Mouse (Mus musculus): ENCODE measurements around the gene Rps3. TPM values are rescaled to one million over a fixed set of nuclear protein-coding genes. Genes with fewer than 3 reads are reported as not detected.
A peak's percentile ranks its signal among the peaks of the same experiment; 100 is the strongest.

The Rps3 gene
- polyA plus RNA-seq, 1 experiment from 2014 or later = 687 TPM

DNA sequence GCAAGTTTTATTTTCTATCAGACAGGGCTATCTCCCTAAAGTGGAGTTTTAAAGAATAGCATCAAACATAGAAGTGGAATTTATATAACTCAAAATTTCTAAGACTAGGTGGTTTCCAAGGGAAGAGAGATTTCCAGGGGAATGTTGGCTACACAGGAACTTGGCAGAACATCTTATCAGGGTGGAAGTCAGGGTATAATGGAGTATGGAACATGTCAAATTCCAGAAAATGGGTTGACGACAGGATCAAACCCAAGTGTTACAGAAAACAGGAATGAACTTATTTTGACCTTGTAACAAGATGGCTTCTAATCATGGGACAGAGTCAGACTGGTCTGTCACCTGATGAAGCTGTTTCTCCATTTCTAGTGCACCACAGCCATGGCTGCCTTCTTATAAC, 1.1 kb upstream of the Rps3 start:
- 86% methylated on average over 1 of the region's 1 CpGs for WGBS
- no peaks in the 10 kb centered on the region for H3K27me3 ChIP-seq (ENCODE audit: control insufficient read depth, insufficient read depth, low read length)
- H3K4me3 ChIP-seq (ENCODE audit: low read depth, low read length) = no peak overlapping the region
- no peak overlapping the region for H3K4me2 ChIP-seq (ENCODE audit: low read depth)
- H3K9me3 ChIP-seq (ENCODE audit: control insufficient read depth, low read length) = no peaks in the 10 kb centered on the region
- peaks cover 8% of the 10 kb centered on the region for H3K4me1 ChIP-seq (ENCODE audit: control insufficient read depth, insufficient read depth, low read length)
- no peak overlapping the region for H3K27ac ChIP-seq (ENCODE audit: low read depth, low read length)
- ATAC-seq (ENCODE audit: insufficient read depth, low FRiP score, low TSS enrichment) = no peak
- H3K36me3 ChIP-seq (ENCODE audit: control insufficient read depth, insufficient read depth, low read length) = peaks cover 12% of the 10 kb centered on the region
- DNase-seq (ENCODE audit: low spot score) = no peak
- no peak overlapping the region for H3K9ac ChIP-seq (ENCODE audit: low read length)

GRCm38 (mm10) chr7:99483924-99484319, 384 bp upstream of the Rps3 start:
- WGBS = 47% methylated on average over 8 of the region's 8 CpGs
- Histone ChIP-seq H3K9me3 (ENCODE audit: control insufficient read depth, low read length) (no peaks in the 10 kb centered on the region), H3K27me3 (ENCODE audit: control insufficient read depth, insufficient read depth, low read length) (no peaks in the 10 kb centered on the region), H3K4me1 (ENCODE audit: control insufficient read depth, insufficient read depth, low read length) (peaks cover 8% of the 10 kb centered on the region), H3K4me3 (ENCODE audit: low read depth, low read length) (peak overlapping the region; percentile 72; the same call in 1 of the 2 replicates), H3K4me2 (ENCODE audit: low read depth) (peak overlapping the region; percentile 10), H3K36me3 (ENCODE audit: control insufficient read depth, insufficient read depth, low read length) (peaks cover 16% of the 10 kb centered on the region), H3K27ac (ENCODE audit: low read depth, low read length) (no peak overlapping the region), H3K9ac (ENCODE audit: low read length) (no peak overlapping the region)
- ATAC-seq (ENCODE audit: insufficient read depth, low FRiP score, low TSS enrichment) (peak; percentile 42), DNase-seq (ENCODE audit: low spot score) (no peak)

DNA sequence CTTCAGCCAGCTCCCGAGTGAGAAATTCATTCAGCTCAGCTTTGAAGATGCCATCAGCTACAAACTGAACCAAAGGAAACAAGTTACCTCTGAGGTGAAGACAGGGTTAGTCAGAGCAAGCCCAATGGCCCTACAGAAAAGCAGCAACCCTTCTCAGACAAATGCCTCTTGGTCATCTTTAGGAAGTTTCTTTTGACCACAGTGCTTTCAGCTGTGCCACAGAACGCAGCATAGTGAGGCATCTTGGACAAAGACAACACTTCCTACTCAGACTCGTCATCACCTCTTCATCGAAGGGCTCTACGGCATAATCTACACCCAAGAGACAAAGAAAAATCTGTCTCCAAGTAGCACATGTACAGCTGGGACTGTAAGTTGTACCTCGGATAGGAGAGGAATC, 901 bp downstream of the Rps3 start:
- Histone ChIP-seq H3K4me3 (ENCODE audit: low read depth, low read length) (peak overlapping the region; percentile 72), H3K27ac (ENCODE audit: low read depth, low read length) (0 out of 2 replicates have a peak overlapping the region, but pooled peaks have one; percentile 65), H3K4me2 (ENCODE audit: low read depth) (peak overlapping the region; percentile 71), H3K36me3 (ENCODE audit: control insufficient read depth, insufficient read depth, low read length) (peaks cover 25% of the 10 kb centered on the region), H3K27me3 (ENCODE audit: control insufficient read depth, insufficient read depth, low read length) (no peaks in the 10 kb centered on the region), H3K4me1 (ENCODE audit: control insufficient read depth, insufficient read depth, low read length) (peaks cover 8% of the 10 kb centered on the region), H3K9me3 (ENCODE audit: control insufficient read depth, low read length) (no peaks in the 10 kb centered on the region), H3K9ac (ENCODE audit: low read length) (peak overlapping the region; percentile 93)
- 4% methylated on average over 6 of the region's 6 CpGs for WGBS
- no peak for DNase-seq (ENCODE audit: low spot score)
- no peak for ATAC-seq (ENCODE audit: insufficient read depth, low FRiP score, low TSS enrichment)

GRCm38 (mm10) chr7:99477235-99477634, 6.3 kb downstream of the Rps3 start:
- no peaks in the 10 kb centered on the region for H3K27me3 ChIP-seq (ENCODE audit: control insufficient read depth, insufficient read depth, low read length)
- H3K27ac ChIP-seq (ENCODE audit: low read depth, low read length) = no peak overlapping the region
- no peak overlapping the region for H3K9ac ChIP-seq (ENCODE audit: low read length)
- 88% methylated on average over 5 of the region's 5 CpGs for WGBS
- peaks cover 29% of the 10 kb centered on the region for H3K36me3 ChIP-seq (ENCODE audit: control insufficient read depth, insufficient read depth, low read length)
- ATAC-seq (ENCODE audit: insufficient read depth, low FRiP score, low TSS enrichment) (no peak), DNase-seq (ENCODE audit: low spot score) (no peak)
- H3K9me3 ChIP-seq (ENCODE audit: control insufficient read depth, low read length) = no peaks in the 10 kb centered on the region
- H3K4me3 ChIP-seq (ENCODE audit: low read depth, low read length) = no peak overlapping the region
- peaks cover 9% of the 10 kb centered on the region for H3K4me1 ChIP-seq (ENCODE audit: control insufficient read depth, insufficient read depth, low read length)
- H3K4me2 ChIP-seq (ENCODE audit: low read depth) = no peak overlapping the region

- Histone ChIP-seq H3K36me3 (ENCODE audit: control insufficient read depth, insufficient read depth, low read length) (peaks cover 25% of the 10 kb centered on the region), H3K27ac (ENCODE audit: low read depth, low read length) (no peak overlapping the region), H3K27me3 (ENCODE audit: control insufficient read depth, insufficient read depth, low read length) (no peaks in the 10 kb centered on the region), H3K9me3 (ENCODE audit: control insufficient read depth, low read length) (no peaks in the 10 kb centered on the region), H3K4me3 (ENCODE audit: low read depth, low read length) (no peak overlapping the region), H3K4me1 (ENCODE audit: control insufficient read depth, insufficient read depth, low read length) (peaks cover 3% of the 10 kb centered on the region; the same call in 1 of the 2 replicates), H3K4me2 (ENCODE audit: low read depth) (no peak overlapping the region), H3K9ac (ENCODE audit: low read length) (no peak overlapping the region)
- 43% methylated on average over 3 of the region's 3 CpGs for WGBS
- no peak for ATAC-seq (ENCODE audit: insufficient read depth, low FRiP score, low TSS enrichment)
- no peak for DNase-seq (ENCODE audit: low spot score)
Observed at GRCm38 (mm10) chr7:99476558-99477114, 6.9 kb downstream of the Rps3 start.

DNA sequence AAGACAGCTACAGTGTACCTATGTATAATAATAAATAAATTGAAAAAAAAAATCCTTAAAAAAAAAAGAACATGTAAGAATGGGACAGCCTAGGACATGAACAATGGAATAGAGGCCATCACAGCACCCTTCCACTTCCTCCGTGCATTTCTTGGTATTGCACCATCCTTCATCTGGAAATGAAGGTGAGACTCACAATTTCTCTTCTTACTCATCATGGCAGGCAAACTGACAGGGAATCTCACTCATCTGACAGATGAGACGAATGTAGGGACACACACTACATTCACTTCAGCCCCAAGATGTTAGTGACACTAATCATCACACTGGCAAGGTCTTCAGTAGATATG, 8.0 kb downstream of the Rps3 start:
- WGBS = 88% methylated on average over 2 of the region's 2 CpGs
- ATAC-seq (ENCODE audit: insufficient read depth, low FRiP score, low TSS enrichment) = no peak
- peaks cover 3% of the 10 kb centered on the region; the same call in 1 of the 2 replicates for H3K4me1 ChIP-seq (ENCODE audit: control insufficient read depth, insufficient read depth, low read length)

GRCm38 (mm10) chr7:99474836-99475561, 8.5 kb downstream of the Rps3 start:
- Histone ChIP-seq H3K27me3 (ENCODE audit: control insufficient read depth, insufficient read depth, low read length) (no peaks in the 10 kb centered on the region), H3K4me1 (ENCODE audit: control insufficient read depth, insufficient read depth, low read length) (peaks cover 3% of the 10 kb centered on the region; the same call in 1 of the 2 replicates), H3K36me3 (ENCODE audit: control insufficient read depth, insufficient read depth, low read length) (peaks cover 18% of the 10 kb centered on the region), H3K9me3 (ENCODE audit: control insufficient read depth, low read length) (no peaks in the 10 kb centered on the region), H3K4me3 (ENCODE audit: low read depth, low read length) (no peak overlapping the region), H3K9ac (ENCODE audit: low read length) (no peak overlapping the region), H3K4me2 (ENCODE audit: low read depth) (no peak overlapping the region), H3K27ac (ENCODE audit: low read depth, low read length) (peak overlapping the region; percentile 69)
- DNase-seq (ENCODE audit: low spot score) (peak; percentile 76), ATAC-seq (ENCODE audit: insufficient read depth, low FRiP score, low TSS enrichment) (peak; percentile 78)
- 59% methylated on average over 12 of the region's 12 CpGs for WGBS

More for the DNA sequence above, 8.0 kb downstream of the Rps3 start:
- Histone ChIP-seq H3K4me3 (ENCODE audit: low read depth, low read length) (no peak overlapping the region), H3K27me3 (ENCODE audit: control insufficient read depth, insufficient read depth, low read length) (no peaks in the 10 kb centered on the region), H3K36me3 (ENCODE audit: control insufficient read depth, insufficient read depth, low read length) (peaks cover 18% of the 10 kb centered on the region), H3K27ac (ENCODE audit: low read depth, low read length) (peak overlapping the region; percentile 69), H3K4me2 (ENCODE audit: low read depth) (no peak overlapping the region), H3K9me3 (ENCODE audit: control insufficient read depth, low read length) (no peaks in the 10 kb centered on the region), H3K9ac (ENCODE audit: low read length) (no peak overlapping the region)
- peak; percentile 4 for DNase-seq (ENCODE audit: low spot score)

DNA sequence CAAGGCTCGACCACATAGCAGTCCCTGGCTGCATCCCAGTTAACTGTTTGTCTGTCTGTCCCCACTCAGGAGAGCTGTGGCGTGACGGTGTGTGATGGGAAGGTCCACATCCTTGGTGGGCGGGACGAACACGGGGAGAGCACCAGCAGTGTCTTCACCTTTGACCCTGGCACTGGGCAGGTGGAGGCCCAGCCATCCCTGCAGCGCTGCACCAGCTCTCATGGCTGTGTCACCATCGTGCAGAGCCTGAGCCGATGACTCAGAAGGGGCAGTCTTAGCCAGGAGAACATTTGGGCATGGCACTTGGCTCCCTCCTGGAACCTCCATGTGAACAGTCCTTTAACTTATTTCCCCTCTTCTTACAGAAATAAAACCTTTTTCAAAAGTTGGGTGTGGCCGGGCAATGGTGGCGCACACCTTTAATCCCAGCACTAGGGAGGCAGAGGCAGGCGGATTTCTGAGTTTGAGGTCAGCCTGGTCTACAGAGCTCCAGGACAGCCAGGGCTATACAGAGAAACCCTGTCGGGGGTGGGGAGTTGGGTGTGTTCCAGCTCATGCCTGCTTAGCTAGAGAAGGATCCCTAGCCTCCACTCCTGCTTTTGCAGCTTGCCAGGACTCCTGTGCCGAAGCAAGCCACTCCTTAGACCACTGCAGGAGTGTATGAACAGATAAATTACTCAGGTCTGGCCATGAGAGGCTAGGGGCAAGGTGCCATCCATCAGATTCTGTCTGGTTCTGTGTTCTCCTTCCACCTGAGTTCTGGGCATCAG, 9.7 kb downstream of the Rps3 start:
- ATAC-seq (ENCODE audit: insufficient read depth, low FRiP score, low TSS enrichment) (no peak), DNase-seq (ENCODE audit: low spot score) (peak; percentile 18)
- peaks cover 12% of the 10 kb centered on the region for H3K36me3 ChIP-seq (ENCODE audit: control insufficient read depth, insufficient read depth, low read length)
- H3K9me3 ChIP-seq (ENCODE audit: control insufficient read depth, low read length) = no peaks in the 10 kb centered on the region
- 0 out of 2 replicates have a peak overlapping the region, but pooled peaks have one; percentile 69 for H3K27ac ChIP-seq (ENCODE audit: low read depth, low read length)
- no peak overlapping the region for H3K4me2 ChIP-seq (ENCODE audit: low read depth)
- H3K4me1 ChIP-seq (ENCODE audit: control insufficient read depth, insufficient read depth, low read length) = peaks cover 10% of the 10 kb centered on the region
- H3K4me3 ChIP-seq (ENCODE audit: low read depth, low read length) = no peak overlapping the region
- 84% methylated on average over 14 of the region's 14 CpGs for WGBS
- H3K27me3 ChIP-seq (ENCODE audit: control insufficient read depth, insufficient read depth, low read length) = peaks cover 5% of the 10 kb centered on the region; the same call in 1 of the 2 replicates
- H3K9ac ChIP-seq (ENCODE audit: low read length) = no peak overlapping the region
